Mouse (Mus musculus) ovary, postnatal 10 days (tissue): ENCODE measurements at regions not wholly inside any gene's neighbourhood (a gene's known extent, or its start where the extent isn't known, plus 50 kb on each side); places are given as distances from the start of the nearest gene placed in this dataset.
A peak's percentile ranks its signal among the peaks of the same experiment; 100 is the strongest.

Source experiments
- DNase-seq: peaks from one replicate; pipeline ENCODE4 v3.0.0; 2022; ENCODE audit warnings: low spot score

DNA sequence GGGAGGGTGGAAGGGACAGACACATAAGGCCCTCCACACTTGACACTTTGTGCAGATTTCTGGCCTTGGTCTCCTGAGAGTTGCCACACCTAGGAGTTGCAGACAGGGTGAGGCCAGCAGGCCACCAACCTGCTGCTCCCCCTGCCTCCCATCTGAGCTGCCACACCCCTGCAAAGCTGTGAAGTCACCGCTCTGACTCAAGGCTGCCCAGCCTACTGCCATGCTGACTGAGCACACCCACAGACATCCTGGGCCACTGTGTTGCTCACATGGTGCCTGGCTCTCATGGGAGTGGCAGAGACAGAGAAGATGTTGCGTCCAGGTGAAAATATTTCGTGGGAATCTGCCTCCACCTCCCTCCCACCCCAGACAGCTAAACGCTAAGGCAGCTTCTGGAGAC lies 150.3 kb downstream of the Tfap2c start:
- no peak for DNase-seq

DNA sequence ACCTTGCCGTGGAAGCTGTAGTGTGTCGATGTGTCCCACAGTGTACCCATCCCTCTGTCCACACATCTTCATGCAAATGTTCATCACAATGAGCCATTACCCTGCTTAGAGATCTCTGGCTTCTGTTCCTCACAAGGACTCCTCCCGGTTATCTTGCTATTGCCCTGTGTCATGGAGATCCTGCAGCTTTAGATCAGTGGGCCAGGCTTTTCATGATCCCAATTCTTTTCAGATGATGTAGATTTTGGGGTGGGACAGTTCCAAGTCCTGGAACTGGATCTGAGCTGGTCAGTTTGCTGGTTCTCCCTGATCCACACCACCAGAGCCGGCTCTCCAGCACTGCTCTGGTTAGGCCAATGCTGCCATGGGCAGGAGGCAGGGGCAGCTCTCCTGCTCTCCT lies 161.2 kb downstream of the Tfap2c start:
- no peak for DNase-seq

DNA sequence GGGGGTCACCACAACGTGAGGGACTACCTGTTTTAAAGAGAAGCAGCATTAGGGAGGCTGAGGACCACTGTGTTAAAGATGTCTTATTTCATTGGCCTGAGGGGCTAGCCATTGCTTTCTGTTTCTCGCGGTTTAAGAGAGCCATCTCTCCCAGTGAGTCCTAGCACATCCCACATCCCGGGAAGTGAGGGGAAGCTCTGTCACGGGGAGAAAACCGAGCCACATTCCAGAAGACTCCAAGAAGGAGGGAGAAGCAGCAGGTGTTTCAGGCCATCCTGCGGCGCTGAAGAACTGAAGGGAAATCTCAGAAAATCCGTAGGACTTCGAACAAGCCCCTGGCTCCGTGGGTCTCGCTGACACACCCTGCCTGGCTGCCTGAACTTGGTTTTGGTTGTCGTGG lies 177.3 kb downstream of the Tfap2c start:
- DNase-seq = no peak

DNA sequence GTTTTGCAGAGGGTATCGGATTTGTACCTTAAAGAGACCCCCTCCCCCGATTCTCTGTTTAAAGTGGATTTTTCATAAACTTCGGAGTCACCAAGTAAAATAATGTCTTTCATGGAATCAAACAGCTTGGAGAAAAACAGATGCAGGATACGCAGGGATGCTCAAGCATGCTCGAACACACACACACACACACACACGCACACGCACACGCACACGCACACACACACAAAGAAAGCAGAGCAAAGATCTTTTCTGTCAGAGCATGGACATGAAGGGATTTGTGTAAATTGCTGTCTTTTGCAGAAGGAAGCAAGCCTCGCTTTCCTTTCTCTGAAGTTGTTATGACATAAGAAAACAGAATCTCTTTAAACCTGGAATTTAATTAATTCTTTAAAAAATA lies 178.2 kb downstream of the Tfap2c start:
- DNase-seq = no peak

DNA sequence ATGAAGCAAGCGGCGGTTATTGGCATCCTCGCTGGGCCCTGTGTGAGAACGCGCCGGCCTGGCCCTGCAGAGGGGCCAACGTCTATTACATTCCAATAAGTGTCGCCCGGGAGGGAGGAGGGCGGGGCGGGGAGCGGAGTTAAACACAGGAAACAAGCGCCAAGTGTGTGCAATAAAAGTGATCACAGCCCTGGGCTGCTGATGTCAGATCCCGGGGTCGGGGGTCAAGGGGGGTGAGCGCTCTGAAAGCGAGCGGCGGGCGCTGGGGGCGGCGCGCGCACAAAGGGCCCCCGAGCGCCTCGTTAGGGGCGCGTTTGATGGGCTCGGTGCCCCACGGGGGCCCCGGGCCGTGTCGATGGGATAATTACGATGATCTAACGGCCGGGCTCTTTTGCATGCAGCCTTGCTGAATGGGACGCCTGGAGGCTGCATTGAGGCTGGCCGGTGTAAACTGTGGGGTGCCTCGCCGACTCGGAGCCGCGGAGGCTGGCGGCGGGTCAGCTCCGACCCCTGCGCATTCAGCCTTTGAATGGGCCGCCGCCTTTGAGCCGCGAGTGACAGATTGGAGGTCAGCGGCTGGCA lies 178.9 kb downstream of the Tfap2c start:
- no peak for DNase-seq

DNA sequence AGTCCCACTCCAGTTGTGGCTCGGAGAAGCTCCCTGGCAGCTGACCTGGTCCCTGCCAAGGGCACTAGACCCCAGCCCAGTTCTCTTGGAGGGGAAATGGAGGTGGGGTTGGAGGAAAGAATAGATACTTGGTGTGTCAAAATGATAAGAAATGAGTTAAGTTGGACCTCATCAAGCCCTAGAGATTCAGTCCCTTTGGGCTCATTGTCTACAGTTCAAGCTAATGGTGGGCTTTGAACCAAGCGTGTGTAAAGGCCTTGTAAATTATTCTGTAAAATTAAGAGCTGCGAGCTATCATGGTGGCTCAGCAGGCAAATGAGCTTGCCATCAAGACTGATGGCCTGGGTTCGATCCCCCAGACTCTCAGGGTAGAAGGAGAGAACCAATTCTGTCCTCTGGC lies 179.8 kb downstream of the Tfap2c start:
- no peak for DNase-seq

DNA sequence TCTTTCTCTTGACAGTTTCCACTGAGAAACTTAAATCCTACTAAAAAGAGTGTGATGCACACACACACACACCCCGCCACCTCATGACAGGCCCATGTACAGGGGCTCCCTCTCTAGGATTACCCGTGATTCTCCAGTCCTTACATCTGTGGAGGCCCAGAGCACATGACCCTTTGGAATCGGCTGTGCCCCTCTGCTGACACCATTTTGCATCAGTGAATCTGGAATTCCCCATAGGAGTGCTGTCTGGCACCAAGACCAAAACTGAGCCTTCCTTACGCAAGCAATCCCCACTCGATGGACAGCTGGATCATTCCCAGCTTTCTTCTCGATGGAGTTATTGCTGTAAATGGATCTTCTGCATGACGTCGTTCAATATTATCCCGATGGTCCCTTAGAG lies 180.3 kb downstream of the Tfap2c start:
- no peak for DNase-seq

DNA sequence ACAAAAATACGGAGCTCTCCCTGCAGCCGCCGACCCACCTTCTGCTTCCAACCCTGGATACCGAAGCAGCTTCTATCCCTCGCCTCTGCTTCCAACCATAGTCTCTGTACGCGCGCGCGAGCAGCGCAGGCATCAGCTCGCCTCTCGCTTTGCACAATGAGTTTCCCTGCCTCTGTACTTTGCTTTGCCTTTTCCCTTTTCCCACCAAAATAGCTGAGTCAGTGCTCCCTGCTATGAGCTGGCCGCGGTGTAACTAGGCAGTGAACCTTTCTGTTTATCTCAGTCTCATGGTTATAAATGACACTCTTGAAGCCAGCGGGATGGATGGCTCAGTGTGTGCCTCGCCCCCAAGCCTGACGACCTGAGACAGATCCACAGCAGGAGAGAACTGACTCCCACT lies 182.0 kb downstream of the Tfap2c start:
- no peak for DNase-seq

DNA sequence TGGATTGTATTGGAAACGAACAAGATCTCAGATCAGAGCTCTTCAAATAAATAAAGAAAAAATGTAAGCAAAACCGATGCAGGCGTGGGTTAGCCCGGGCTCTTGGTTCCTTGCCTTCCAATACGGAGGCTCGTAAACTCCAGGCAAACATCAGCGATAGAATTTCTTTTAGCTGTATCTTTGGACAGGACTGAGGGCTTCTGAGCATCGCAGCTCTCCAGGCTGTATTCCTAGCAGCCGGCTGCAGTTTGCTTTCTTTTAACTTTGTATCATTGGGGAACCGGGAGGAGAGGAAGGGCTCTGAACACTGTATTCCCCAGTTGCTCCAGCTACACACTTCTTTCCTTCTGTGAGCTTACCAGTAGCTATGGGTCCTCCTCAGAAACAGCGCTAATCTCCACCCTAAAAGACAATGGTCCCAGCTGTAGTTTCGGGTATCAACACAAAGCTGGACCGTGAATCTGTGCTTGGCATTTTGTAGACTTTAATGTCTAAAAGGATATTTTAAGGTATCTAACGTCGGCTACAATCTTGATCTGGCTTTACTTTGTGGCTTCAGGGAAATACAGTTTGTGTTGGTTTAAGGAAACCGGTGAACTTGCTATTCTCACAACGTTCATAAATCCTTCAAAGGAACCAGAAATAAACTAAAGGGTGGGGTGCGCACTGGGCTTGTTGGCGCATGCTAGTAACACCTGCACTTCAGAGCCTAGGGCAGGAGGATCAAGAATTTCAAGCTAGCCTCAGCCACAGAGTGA lies 183.2 kb downstream of the Tfap2c start:
- DNase-seq = no peak

DNA sequence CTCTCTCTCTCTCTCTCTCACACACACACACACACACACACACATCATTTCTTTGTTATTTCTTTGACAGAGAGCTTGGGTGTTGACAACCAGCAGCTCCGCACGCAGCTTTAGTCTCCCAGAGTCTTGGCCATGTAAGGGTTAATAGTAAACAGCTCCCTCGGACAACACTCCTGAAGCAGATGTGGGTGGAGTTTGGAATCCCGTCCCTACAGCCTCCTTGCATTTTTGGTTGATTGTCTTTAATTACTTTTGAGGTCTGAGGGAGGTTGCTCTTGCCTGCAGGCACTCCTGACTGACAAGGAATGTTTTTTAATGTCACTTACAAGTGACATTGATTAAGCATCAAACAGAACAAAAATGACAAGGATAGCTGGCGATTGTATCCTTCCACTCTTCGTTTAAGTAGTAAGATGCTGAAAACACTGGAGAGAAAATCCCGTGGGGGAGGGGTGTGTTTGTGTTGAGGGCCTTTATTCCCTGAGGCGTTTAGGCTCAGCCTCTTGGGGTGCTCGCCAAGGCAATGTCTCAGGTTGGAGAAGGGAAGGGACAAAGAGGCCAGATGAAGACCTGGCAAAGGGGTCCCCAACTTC lies 184.1 kb downstream of the Tfap2c start:
- no peak for DNase-seq

DNA sequence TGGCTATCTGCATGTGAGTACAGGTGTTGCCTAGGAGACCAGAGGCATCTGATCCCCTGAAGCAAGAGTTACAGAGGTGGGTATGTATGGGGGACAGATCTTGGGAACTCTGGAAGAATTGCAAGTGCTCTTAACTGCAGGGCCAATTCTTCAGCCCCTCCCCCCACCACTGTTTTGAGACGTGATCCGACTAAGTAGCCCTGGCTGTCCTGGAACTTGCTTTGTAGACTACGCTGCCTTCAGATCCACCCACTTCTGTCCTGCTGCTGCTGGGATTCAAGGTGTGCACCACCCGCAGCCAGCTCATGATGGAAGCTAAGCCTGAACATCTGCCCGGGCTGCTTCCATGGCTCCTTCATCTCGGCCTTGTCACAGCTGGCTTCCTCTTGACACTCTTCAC lies 186.2 kb downstream of the Tfap2c start:
- no peak for DNase-seq

DNA sequence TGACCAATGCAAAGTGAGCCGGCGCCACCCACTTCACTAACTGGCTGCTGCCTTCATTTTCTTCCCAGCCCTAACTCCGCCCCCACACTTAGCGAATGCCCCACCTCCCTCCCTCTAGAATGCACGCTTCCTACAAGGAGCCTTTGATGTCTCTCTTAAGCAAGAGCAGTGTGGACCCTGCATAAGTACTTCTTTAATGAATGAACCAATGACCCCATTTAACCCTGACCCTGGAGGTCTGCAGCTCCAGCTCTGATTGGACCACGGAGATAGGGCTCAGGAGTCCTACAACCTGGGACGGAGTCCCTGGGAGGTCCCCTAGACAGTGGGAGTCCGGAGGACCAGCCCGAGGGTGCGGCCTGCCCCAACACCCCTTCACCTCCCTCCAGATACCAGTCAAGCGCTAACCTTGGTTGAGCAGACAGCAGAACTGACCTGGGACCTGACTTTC lies 189.7 kb downstream of the Tfap2c start:
- DNase-seq = no peak

DNA sequence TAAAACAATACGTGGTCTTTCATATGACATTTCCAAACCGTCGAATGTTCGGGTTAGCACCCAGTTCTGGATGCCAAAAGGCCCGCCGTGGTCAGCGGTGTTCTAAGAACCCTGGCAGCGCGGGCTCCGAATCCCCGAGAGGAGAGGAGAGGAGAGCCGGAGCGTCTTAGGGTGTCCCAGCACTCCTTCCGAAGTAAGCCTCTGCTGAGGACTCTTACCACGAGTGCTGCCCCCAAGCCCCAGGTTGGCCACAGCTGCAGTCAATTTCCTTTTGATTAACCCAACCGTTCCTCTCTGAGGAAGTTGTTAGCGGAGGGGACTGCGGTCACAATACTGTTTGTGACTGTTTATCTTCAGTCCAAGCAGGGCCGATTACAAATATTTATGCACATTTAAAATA lies 190.1 kb downstream of the Tfap2c start:
- no peak for DNase-seq

DNA sequence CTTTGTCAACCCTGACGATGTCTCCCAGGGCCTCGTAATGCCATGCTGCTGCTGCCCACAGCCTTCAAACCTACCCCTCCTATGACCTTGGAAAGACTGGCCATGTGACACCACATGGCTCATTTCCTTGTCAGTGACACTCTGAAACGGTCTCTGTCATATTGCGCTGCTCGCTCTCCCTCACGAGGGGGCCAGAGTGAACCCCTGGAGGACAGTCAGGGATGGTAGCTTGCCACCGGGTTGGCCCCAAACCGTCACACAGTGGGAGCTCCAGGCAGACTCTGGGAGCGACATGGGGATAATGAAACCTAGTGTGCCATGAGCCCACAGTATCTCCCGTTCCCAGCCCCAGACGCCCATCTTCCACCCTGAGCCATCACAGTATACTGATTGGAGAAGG lies 188.8 kb downstream of the Bmp7 start:
- no peak for DNase-seq

DNA sequence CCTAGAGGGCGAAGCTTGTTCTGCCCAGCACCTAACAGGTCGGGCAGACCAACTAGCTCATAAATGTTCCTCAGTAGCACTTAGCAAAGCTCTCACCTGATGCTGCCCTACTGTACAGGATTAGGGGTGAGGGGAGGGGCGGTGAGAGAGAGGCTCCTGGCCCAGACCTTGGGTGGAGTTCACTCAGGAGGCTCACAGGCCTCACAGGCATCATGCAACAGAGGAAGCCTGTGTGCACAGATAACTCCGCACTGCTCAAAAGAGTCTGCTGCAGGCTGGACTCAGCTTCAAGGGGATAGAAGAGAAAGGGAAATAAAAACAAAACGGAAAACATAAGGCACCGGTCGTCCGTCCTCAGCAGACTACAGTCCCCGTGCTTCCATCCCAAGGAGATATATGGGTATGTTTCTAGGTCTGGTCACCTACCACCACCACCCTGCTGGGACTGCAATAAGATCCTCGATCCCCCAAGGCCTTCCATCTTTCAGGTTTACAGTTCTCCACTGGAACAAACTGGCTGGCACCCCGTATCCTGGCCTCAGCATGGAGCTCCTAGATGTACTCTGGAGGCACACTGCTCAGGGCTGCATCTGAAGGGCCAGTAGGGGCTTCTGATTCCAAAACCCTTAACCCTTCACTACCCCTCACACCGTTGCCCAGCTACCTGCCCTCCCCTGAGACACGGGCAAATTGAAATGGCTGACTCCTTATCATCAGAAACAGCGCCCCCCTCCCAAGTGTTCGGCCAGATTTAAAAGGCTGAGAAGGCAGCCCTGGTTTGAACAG lies 184.2 kb downstream of the Bmp7 start:
- no peak for DNase-seq

DNA sequence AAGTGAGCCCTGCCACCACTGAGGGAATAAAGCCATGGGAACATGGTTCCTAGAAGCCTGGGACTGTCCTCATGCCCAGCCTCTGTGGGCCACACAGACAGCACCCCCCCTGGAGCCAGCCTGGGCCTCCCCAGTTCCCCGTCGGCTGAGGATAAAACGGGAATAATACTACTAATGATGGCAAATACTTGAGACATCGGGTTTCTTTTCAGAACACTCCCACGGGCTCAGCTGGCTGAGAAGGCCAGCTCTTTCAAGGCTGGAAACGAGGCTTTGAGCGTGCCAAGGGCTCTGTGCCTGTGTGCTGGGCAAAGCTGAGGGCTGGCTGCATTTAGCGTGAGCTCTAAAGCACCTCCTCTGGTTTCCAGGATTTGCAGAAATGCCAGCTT lies 183.7 kb downstream of the Bmp7 start:
- no peak for DNase-seq

DNA sequence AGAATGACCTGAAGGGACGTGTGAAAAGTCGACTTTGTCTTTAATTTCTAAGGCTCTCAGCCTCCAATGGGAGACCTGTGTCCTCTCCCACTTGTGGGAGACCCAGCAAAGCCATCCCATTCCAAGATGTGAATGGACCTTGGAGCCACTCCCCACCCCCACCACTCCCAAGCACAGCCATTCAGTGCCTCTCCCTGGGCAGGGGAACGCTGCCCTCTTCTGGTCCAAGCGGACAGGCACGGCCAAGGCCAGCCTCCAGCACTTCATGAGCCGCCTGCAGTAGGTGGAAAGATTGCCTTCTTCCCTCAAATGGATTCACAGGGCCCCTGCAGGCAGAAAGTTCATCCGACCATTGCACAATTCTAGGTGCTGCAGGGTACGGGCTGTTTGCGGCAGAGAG lies 181.6 kb downstream of the Bmp7 start:
- DNase-seq = no peak

DNA sequence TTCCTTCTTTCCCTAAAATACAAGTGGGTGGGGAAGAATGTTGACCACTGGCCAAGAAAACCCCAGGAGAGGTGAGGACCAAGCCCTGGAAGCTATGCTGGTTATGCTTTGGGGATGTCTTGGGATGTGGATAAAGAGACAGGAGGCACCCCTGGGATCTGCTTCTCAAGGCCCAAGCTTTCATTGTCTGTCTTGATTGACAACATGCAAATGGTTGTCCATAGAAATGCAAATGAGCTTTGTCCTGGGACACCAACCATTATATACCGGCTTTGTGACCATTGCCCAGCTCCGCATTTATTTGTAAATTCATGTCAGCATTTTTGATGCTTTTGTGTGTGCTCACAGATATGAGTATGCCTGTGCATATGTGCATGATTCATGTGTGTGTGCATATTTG lies 174.9 kb downstream of the Bmp7 start:
- no peak for DNase-seq

DNA sequence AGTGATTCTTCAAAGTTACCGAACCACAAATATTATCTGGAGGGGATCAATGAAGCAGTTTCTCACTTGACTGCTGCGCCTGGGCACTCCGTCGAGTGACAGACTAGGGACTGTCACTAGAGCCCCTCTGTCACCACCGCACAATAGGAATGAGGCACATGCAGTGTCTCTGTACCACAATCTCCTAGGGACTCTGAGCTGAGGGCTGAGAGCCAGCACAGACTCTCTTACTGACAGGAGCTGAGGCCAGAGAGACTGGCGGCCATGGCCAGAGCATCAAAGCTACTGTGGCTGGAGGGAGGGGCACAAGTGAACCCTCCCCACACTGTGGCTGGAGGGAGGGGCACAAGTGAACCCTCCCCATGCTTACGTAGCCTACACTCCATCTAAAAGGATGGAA lies 173.7 kb downstream of the Bmp7 start:
- no peak for DNase-seq

DNA sequence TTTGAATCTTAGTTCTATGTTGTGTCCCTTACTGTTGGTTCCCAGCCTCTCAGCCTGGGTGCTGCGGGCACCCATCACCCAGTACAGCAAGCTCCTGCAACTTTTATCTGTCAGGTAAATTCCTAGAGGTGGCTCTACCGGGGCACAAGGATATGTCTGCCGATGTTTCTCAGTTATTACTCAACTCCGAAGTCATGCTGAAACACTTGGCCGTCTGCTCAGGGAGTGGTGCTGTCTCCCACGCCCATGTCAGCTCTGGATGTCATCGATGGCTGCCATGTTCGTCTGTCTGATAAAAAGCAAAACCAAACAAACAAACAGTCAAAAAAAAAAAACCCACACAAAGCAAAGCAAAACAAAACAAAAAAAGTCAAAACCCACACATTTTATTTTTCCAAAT lies 171.4 kb downstream of the Bmp7 start:
- no peak for DNase-seq

DNA sequence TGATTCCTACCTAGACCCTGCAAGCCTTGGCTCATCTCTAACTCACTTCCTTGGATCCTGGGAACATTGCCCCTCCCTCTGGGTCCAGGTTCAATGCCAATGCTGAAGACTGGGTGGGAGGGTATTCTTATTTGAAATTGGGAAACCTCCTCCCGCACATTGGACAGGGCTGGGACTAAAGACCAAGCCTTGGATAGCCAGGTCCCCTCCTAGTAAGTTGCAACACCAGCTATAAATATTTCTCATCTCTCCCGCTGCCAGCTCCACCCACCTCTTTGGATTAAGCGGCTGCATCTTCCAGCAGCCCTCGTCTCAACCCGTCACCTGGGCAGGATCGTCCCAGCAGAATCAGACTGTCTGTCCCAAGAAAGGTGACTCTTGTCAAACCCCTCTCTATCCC lies 170.1 kb downstream of the Bmp7 start:
- DNase-seq = no peak

DNA sequence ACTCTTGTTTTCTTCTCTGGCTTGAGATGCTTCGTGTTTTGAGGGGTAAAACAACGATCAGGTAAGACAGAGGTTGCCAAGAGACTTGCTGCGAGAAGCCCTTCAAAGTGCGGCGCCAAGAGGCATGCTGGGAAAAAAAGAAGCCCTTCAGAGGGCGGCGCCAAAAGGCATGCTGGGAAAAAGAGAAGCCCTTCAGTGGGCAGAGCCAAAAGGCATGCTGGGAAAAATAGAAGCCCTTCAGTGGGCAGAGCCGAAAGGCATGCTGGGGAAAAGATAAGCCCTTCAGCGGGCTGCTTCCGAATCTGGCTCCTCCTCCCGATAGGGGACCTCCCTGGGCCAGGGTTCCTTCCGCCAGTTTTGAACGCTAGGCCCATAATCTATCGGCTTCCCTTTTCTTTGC lies 169.5 kb downstream of the Bmp7 start:
- no peak for DNase-seq

DNA sequence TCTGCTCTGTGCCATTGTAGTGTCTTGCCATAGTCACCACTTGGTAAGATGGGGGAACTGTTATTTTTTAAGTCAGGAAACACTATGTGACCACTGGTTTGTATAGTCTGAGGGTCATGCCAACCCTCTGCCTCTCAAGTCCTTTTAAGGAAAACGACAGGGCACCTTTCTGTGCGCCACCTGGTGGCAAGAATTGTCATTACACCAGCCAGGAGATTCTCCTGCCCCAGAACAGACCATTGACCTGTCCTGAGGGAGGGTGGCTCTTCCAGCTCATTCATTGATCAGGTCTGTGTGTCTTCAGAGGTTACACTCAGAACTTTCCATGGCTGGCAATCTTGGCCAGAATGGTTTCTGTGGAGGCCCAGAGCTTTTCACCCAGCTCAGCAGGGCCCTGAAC lies 166.9 kb downstream of the Bmp7 start:
- peak; percentile 50 for DNase-seq
